Mouse (Mus musculus): ENCODE data around the gene Olfr1370.

GRCm38 (mm10) chr13:21024831-21025230 is 49.9 kb downstream of the Olfr1370 start:
- no peak for TF ChIP-seq EP300 (IDR thresholded peaks at IDR 0.05; ENCODE audit: low read depth)
- TF ChIP-seq CTCF (IDR thresholded peaks at IDR 0.05; ENCODE audit: low read depth), result no peak

Measured in heart, postnatal 0 days (tissue).